Mouse (Mus musculus): Measurements from ENCODE around the gene Cdsn.

- TF ChIP-seq EP300 (IDR thresholded peaks at IDR 0.05; ENCODE audit: low read depth): no peak
- peak; percentile 17 for TF ChIP-seq CTCF (IDR thresholded peaks at IDR 0.05; ENCODE audit: low read depth)
Observed at GRCm38 (mm10) chr17:35550143-35550494, 1.8 kb upstream of the Cdsn start.
